Mouse (Mus musculus) frontal cortex, postnatal 25 days (tissue): Measurements from ENCODE around the gene Hagh.
A peak's percentile ranks its signal among the peaks of the same experiment; 100 is the strongest.

Source experiments
- DNase-seq, 2 experiments: peaks; one replicate each; pipeline ENCODE4 v3.0.0; 2022; ENCODE audit warnings: low spot score in 2 of 2

The Hagh gene

DNA sequence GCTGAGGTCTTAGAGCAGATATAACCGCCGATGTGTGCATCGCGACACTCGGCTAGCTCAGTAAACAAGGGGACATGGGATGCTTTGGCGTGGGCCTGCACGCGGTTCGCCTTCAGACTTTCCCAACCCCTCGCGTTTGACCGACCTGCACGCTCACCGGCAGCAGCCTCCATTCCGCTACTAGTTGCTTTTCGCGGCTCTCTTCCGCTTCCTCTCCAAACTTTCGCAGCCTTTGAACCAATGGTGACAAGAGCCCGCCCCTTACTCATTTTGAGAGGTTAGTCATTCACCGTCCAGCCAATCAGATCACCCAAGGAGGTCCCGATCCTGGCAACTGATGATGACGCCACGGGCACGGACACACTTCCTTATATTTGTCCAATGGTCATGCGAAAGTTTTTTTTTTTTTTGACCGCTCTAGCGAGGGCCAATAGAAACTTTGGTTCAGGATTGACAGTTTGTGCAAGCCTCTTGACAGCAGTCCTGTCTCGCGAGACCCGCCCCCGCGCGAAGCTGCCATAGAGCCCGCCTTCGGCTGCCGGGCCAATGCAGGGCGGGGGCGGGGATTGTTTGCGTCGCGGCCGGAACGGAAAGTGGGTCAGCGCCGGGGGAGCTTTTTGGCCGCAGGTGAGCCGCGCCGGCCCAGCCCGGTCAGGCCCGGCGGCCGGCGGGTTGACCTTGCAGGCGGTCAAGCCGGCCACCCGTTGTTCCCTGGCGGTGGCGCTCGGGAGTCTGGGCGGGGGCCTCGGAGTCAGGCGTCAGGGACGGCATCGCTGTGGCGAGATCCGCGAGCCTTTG, 46.4 kb downstream of the Hagh start, which contains the start of the genes Nubp2 and Spsb3:
Gene Nubp2, minus strand, starts transcription at position 216 of the 798 bp plus-strand sequence.
Gene Spsb3, plus strand, starts transcription at position 510 of the 798 bp plus-strand sequence.
- peak; percentile 93 to 95 for DNase-seq

DNA sequence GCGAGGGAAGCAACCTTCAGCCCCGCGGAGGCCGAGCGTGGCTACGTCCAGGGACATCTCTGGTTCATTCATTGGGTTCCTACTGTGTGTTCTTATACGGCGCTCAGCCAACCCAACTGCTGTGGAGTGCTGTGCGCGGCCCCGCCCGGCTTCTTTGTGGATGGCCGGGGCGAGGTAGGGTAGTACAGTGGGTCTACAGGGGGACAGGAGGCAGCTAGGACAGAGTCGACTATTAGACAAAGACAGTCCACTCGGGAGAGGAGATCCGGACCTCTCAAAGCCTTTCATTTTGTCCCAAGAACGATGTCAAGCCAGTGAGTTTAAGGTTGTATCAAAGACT, 47.0 kb downstream of the Hagh start:
- no peak for DNase-seq

DNA sequence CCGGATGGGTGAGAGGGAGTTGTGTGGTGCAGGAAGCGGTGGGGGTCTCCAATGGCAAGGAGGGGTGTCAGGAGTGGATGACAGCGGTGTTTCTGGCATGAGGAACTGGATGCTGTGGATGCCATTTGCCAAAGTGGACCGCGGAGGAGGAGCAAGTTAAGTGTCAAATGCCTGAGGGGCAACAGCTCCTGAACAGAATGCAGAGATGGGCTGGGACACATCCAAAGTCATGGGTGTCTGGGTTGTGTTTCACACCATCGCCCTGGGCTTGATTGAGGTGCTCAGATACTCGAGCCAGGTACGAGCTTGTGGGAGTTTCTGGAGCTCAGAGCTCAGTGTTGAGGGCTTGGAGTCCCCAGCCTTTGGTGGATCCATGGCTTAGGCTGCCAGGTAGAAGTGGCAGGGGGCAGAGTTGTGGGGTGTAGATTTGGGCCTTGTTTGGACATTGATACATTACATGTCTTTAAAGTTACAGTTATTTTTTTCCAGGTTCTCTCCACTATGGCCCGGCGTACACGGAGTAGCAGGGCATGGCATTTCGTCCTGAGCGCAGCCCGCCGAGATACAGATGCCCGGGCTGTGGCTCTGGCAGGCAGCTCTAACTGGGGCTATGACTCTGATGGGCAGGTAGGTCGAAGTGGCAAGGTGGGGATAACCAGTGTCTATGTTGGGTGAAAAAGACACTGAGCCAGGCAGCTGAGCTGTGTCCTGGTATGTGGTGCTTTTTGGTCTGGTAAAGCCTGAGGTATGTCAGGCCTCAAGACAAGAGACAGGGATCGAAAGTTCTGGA, 47.5 kb downstream of the Hagh start:
- DNase-seq, result no peak

DNA sequence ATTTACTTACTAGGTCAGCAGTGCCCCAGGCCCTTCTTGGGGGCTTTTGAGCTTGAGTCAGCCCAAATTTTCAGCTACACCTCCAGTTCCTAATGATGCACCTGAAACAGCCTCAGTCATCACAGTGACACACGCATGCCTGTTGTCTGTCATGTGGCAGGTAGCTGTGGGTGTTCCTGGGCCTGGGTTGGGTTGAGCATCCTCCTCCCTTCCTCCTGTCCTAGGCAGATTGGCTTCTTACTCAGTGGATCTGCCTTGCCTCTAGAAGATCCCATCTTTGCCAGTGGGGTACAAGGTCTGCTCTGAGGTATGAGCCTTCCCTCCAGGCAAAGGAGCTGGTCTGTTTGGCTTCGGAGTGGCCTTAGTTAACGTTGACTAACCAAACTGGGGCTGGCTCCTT, 48.9 kb downstream of the Hagh start:
- DNase-seq, result no peak

DNA sequence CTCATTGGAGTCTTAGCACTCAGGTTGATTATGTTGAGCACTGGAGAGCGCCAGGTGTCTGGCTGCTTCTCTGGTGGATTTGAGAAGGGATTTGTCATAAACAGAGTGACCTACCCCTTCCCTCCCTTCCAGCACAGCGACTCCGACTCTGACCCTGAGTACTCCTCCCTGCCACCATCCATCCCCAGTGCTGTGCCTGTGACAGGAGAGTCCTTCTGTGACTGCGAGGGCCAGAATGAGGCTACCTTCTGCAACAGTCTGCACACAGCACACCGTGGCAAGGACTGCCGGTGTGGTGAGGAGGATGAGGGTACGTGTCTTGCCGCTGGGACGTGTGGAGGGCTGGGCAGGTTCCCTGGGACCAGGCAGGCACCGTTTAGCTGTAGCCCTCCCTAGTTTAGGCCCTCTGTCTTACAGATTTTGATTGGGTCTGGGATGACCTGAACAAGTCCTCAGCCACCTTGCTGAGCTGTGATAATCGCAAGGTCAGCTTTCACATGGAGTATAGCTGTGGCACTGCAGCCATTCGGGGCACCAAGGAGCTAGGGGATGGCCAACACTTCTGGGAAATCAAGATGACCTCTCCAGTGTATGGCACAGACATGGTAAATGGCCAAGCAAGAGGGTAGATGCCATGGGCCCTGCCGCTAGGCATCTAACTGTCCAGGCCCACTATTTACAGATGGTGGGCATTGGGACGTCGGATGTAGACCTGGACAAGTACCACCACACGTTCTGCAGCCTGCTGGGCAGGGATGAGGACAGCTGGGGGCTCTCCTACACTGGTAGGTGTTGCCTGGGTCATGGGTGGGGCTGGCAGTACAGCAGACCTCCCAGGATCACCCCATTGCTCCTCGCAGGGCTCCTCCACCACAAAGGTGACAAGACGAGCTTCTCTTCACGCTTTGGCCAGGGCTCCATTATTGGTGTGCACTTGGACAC, 50.5 kb downstream of the Hagh start:
- no peak for DNase-seq

DNA sequence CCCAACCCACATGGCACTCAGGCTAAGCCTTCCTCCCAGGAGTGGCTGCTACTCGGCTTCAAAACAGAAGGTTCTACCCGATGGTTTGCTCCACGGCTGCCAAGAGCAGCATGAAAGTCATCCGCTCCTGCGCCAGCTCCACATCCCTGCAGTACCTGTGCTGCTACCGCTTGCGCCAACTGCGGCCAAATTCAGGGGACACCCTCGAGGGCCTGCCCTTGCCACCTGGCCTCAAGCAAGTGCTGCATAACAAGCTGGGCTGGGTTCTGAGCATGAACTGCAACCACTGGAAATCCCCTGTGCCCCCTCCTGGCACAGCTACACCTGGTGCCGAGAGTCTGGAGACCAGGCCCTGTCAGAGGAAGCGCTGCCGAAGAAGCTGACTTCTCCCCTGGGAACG, 51.4 kb downstream of the Hagh start:
- DNase-seq, result no peak

DNA sequence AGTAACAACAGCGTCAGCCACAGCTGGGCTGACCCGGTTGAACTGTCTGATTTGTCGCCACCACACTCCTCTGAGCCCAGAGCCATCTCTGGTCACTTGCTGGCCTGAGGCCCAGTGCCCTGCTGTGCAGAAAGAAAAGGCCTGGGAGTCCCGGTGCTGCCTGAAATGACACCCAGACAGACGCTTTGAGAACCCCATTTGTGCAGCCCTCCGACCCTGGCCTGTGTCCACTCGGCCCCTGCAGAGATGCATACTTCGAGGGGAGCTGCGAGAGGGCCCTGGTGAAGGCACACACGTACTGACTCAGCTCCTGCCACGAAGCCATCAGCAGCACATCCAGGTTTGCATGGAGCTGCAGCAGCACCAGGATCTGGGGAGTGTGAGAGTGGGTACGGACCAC, 52.8 kb downstream of the Hagh start:
- no peak for DNase-seq

DNA sequence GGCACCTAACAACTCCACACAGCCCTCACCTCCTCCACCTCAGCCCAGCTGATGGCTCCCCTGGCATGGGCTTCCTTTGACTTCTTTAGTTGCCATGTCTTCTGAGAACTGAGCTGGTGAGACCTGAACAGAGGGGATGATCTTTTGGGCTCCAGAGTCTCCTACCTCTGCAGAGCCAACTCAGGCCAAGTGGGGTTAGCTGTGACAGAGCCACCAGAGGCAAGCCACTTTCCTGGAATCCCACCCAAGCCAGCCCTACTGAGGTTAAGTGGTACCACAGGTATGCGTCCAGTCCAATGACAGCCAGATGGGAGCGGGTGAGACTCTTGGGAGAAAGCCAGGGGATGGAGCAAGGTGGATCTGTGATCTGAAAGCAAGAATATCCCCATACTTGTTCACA, 53.3 kb downstream of the Hagh start:
- no peak for DNase-seq

DNA sequence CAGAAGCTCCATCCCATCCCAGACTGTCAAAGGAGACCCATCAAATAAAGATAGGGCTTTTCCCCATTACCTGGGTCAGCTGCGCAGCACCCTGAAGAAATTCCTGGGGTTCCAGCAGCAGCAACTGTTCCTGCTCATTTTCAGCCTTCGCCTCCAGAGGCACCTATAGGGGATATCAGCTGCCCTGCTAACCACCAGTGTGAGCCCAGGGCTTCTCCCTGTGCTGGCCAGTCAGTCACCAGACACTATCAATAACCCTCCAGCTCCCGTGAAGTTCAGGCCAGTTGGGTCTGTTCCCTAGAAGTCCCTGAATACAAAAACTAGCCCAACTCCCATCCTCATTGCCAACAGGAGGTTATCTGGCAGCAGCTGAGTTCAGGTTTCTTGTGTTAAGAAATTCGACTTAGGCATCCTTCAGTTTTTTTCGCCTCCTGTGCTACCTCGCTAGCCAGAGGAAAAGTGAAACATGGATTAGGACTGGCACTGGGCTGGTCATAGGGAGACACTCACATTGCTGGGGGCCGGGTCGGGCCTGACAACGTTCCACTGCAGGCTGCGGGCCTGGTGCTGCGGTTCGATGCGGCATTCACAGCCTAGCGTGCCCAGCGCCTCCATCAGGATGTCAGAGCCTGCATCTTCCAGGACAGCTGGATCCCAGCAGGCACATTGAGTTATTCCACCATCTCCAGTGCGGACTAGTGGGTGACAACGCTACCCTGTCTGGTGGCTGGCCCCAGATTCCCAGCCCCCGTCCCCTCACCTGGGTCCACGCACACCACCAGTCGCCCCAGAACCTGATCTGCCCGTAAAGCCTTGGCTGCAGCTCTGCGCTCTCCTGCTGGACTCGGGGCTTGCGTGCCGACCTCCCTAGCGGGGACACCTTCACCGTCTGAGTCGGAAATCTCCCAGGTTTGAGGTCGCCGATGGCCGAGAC, 54.4 kb downstream of the Hagh start:
- DNase-seq, result no peak

DNA sequence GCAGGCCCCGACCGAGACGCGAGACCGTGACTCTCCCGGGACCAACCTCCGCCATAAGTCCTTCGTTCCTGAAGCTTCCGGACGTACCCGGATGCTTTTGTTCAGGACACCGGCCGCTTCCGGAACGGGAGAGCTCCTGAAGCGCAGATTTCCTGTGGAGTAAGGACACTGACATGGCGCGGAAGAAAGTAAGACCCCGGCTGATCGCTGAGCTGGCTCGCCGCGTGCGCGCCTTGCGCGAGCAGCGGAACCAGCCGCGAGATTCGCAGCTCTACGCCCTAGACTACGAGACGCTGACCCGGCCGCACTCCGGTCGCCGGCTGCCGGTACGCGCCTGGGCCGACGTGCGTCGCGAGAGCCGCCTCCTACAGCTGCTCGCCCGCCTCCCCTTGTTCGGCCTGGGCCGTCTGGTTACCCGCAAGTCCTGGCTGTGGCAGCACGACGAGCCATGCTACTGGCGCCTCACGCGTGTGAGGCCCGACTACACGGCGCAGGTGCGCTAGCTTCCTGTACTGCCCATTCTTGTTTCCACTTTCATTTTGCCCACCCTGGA, 55.1 kb downstream of the Hagh start, which contains the start of the genes Eme2 and Mrps34:
Gene Eme2, minus strand, starts transcription at position 93 of the 553 bp plus-strand sequence.
Gene Mrps34, plus strand, starts transcription at position 122 of the 553 bp plus-strand sequence.
- peak; percentile 72 to 75 for DNase-seq

DNA sequence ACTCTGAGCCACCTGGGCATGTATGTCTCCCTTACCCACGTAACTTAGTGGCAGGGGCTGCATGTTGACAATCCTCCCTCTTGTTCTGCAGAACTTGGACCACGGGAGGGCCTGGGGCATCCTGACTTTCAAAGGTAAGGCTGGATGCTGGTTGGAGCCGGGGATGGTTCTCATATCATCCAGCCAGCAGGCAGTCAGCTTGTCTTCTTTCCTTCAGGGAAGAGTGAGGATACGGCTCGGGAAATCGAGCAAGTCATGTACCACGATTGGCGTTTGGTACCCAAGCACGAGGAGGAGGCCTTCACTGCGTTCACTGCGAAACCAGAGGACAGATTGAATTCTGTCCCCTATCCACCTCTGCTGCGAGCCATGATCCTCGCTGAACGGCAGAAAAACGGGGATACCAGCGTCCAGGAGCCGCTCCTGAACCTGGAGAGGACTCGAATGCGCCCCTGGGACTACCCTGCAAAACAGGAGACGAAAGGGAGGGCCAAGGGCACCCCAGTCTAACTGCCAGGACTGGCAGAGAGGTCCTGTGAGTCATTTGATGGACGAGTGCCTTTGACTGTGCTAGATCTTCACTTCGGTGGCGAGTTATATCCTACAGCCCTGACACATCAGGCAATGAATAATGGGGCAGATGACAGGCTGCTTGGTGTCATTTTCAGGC, 55.8 kb downstream of the Hagh start:
- no peak for DNase-seq

DNA sequence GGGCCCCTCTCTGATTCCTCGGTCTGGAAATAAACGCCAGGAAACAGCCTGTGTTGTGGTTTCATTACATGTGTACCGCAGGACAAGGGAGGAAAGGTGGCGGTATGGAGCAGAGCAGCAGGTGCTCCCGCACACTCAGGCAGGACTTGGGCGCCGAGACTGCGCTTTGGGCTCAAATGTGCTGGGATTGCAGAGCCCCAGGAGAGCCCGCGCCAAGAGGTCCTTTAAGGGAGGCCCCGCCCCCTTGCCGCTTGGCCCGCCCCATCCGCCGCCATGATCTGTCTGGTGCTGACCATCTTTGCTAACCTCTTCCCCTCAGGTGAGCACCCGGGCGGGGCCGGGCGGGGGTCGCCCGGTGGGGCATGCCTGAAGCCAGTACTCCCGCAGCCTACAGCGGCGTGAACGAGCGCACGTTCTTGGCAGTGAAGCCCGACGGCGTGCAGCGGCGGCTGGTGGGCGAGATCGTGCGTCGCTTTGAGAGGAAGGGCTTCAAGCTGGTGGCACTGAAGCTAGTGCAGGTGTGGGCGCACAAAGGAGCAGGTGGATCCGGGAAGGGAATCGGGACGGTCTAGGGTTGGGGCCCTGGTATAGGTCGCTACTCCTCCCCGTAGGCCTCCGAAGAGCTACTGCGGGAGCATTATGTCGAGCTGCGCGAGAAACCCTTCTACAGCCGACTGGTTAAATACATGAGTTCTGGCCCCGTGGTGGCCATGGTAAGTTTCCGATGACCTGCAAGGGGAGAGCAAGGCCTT, 56.5 kb downstream of the Hagh start, which contains the start of gene Nme3:
Gene Nme3, plus strand, starts transcription at position 260 of the 752 bp plus-strand sequence.
- DNase-seq, result peak in 1 of 2 experiments; percentile 58

DNA sequence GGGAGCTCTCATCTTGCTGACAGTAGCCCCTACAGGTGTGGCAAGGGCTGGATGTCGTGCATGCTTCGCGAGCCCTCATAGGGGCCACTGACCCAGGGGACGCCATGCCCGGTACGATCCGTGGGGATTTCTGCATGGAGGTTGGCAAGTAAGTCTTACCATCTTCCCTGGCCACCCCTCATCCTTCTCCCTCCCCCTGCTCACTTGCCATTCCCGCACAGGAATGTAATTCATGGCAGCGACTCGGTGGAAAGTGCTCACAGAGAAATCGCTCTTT, 57.0 kb downstream of the Hagh start:
- DNase-seq, result no peak

DNA sequence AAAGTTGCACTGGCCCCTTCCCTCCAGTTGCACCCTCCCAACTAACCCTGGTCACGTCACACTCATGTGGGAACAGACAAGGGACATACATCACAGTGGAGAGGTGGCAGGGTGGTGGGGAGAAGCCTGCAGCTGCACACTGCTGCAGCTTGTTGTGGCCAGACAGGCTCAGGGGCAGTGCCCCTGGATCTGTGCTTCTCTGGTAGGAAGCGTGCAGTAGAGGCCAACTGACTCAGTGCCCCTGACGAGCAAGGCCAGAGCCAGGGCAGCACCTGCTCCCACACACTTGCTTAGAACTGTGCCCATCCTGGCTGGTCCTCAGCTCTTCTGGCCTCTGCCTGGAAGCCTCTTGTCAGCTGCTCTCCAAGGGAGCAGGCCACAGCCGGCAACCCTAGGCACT, 57.7 kb downstream of the Hagh start:
- DNase-seq, result no peak

DNA sequence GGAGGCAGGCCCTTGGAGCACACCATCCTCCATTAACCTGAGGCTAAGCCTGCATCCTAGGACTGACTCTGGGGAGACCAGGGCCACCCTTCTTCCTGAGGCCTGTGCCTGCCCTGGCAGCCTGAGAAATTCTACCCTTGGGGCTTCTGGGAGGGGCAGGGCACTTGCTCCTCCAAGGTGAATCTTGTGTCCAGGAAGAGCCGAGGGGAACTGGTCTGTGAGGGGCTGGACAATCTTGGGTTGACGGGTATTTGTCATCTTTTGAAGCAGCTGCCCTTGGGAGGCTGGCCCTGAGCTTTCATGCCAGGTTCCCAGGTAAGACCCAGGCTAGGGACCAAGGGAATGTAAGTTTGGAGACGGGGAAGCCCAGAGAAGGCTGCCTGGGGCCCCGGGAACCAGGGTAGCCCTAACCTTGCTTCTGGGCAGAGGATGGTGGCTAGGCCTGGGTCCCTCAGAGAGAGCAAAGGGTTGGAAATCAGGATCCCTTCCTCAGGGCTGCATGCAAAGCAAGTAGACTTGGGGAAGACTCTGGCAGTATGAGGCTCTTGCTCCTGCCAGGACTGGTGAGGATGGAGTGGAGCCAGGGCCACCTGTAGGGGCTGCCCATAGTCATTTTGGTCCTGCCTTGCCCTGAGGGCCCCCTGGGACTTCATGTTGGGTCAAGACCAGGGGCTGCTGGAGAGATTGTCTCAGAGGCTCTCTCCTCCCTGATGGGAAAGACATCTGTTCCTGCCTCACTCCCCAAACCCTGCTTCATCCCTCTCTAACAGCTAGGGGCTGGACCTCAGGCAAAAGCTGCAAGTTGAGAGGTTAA, 58.3 kb downstream of the Hagh start:
- no peak for DNase-seq

DNA sequence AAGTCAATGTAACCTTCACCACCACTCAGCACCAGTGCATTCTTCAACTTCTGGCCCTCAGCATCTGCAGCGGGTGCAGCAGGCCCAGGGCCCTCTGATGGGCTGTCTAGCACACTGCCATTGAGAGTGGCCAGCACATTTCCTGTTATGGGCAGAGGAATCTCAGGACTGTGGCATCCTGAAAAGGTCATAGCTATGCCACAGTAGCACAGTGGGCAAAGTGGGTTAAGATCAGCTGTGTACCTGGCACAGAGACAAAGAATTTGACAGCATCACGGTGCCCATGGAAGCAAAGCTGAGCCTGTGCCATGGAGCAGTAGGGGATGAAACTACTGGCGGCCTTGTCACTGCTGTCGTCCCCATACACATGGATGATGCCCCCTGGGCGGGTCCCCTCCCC, 59.2 kb downstream of the Hagh start:
- no peak for DNase-seq

DNA sequence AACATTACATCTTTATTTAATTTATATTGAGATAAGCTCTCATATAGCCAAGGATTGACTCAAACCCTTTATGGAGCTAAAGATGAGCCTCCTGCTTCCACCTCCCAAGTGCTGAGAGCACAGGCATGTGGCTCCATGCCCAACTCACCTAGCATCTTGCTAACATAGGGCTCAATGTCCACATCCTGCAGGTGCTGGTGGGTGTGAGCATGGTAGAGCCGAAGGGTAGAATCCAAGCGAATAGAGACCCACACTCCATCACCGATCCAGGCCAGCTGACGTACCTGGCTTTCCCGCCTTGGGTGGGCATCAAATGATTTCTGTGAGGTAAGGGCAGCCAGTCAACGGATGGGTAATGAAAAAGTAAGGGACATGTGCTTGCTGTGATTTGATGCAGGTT, 60.1 kb downstream of the Hagh start:
- DNase-seq, result no peak

DNA sequence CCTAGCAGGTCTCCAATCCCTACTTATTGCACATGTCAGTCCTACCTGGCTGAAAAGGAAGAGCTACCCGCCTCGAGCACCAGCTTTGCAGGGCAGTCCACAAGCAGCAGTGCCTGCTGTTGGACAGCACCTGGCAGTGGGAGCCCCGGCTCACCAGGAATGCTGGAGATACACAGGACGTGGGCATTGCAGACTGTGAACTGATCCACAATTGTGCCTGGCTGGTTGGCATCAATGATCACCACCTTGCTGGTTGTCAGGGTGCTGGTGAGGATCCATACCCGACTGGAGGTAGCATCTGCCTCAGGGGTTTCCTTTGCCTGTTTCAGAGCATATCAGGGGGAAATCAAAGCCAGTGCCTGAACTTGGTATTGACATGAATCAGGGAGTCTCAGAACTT, 62.2 kb downstream of the Hagh start:
- no peak for DNase-seq
